ENCODE assay signal across 7 mouse cellular contexts in the genomic region with DNA sequence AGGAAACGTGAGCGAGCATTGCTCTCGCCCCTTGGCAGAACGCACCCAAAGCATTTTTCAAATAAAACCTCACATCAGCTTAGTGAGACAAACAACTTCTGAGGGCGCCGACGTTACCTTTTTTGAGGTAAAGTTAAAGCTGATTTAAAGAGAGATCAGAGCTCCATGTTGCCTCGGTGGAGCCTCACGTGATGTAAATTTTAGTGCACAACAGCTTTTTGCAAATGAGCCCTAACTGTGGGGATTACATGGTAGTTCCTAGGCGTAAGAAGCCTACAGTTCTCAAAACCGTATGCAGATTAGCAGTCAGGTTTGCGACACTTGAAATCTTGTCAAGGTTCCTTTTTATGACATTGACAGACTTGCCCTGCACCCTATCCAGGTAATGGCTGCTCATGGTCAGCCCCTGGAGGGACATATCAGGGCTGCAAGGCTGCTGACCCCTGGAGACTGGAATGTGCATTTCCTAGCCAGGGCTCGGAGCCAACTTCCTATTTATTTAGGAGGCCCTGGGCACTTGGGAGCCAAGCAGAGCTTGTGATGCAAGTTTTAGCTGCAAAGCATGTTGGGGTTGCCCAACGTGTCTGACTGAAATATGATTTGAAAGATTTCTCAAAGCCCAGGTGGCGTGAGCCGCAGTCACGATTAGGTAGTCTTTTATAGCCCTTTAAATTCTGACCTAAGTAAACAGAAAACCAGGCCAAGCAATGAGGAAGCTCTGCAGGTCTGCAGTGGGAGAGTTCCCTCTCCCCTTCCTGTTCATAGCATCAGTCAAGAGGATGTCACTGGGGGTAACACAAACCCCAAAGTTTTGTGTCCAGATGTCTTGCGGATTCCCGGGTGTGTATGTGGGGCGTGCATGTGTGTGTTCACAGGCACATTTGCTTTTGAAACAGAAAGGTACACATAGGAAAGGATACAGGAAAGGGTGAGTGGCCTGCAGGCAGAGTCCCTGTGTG.
DNase-seq lines count a peak whose midpoint lies in the region.

No protein-coding gene starts in this region.

- peak; percentile 49 for DNase-seq in Muller cell, postnatal 12 days (ENCODE audit: inconsistent ontology term)
- DNase-seq in adrenal gland, adult 8-10 months: peak; percentile 65
- DNase-seq in gonadal fat pad, adult 2 months (ENCODE audit: low read depth): peak; percentile 91
- DNase-seq in kidney, adult 8-10 months: peak; percentile 90 to 91
- peak; percentile 91 for DNase-seq in lung, postnatal 25 days (ENCODE audit: low spot score)
- peak; percentile 63 for DNase-seq in thymus, postnatal 0 days (ENCODE audit: low spot score)
- no peak for DNase-seq in cerebellum, adult 9-11 months
